Mouse (Mus musculus): Measurements from ENCODE around the gene Nutf2. TPM values are rescaled to one million over a fixed set of nuclear protein-coding genes. Genes with fewer than 3 reads are reported as not detected.

Nutf2 gene
- total RNA-seq, 2 experiments from 2014 or later: 29.4 to 32.8 TPM

DNA sequence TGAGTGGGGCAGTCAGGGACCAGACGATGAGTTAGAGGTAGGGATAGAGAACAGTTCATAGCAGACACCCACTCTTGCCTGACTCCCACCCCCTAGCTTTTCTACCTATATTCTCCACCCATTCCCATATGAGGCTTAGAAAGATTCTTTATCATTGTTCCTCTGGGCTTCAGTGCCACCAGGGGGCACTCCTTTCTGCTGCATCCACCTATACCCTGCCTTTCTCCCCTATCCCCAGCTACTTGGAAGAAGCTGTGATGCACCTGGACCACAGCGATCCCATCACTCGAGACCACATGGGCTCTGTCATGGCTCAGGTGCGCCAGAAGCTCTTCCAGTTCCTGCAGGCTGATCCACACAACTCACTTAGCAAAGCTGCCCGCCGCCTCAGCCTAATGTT is 32.1 kb downstream of the Nutf2 start:
- Histone ChIP-seq H3K4me3 (no peak overlapping the region), H3K27ac (no peak overlapping the region)
- intact Hi-C loops (cut with DNase I): loop anchor here (2.0 kb wide), 1 partner anchor 38 kb away; no protein-coding TSS in a partner anchor
- TF ChIP-seq CTCF (IDR thresholded peaks at IDR 0.05): peak; percentile 68
- peak in 1 of 2 experiments; percentile 46 for DNase-seq (ENCODE audit: extremely low spot score in 1 of 2, low spot score in 2 of 2)

DNA sequence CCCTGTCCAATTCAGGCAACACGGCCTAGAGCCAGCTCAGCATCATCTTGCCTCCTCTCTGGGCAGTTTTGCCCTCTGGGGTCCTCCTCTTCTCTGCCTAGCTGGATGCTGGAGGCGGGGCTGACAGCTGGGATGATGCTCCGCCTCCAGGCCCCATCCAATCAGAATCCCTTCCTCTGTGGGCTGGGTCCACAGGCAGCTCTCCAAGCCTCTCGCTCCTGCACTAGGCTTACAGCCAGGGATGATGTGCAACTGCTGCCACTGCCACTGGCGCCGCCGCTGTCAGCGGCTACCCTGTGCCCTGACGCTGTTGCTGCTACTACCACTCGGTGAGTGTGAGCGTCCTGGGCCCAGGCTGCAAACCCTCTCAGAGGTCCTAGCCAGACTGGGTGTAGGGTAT is 33.0 kb downstream of the Nutf2 start, which contains the start of gene Nrn1l:
Nrn1l (plus strand) TSS at position 229 of the 400 bp plus-strand sequence.
- H3K4me3 ChIP-seq: peak within 1 kb of the TSS; percentile 22; the same call in 1 of the 2 replicates
- intact Hi-C loops (cut with DNase I): loop anchor here (2.0 kb wide), 1 partner anchor 37 kb away; no protein-coding TSS in a partner anchor
- TF ChIP-seq CTCF (IDR thresholded peaks at IDR 0.05): no peak; the same call in 1 of the 2 replicates
- DNase-seq (ENCODE audit: extremely low spot score in 1 of 2, low spot score in 2 of 2): peak; percentile 70 to 84
- H3K27ac ChIP-seq: peak within 1 kb of the TSS; percentile 47

DNA sequence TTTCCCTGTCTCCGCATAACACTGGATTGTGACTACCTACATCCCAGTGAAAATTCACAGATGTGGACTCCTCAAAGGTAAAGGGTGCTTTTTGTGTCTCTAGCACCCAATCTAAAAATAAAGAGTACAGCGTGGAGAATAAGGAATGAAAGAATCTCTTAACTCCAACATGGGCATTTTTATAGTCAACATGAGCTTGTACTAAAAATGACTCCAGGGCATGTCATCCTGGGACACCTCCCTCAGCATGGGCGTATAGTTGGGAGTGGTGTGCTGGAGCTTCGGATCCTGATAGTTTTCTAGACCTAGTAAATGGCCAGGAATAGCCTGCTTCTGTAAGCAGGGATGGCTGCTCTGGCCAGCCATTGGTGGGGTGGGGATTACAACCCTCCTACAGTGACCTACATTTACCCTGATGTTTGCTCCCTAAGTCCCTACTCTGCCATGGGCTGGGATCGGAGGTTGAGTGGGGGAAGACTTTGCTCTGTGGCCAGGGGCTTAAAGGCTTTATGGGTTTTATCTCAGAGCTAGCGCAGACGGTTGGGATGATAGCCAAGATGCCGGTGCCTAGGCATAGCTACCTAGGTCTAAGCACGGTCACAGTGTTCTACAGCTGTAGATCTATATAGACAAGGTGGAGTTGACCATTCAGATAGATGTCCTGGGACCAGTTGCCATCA is 37.6 kb downstream of the Nutf2 start:
- H3K27ac ChIP-seq: no peak overlapping the region
- no peak overlapping the region for H3K4me3 ChIP-seq
- no peak for DNase-seq (ENCODE audit: extremely low spot score in 1 of 2, low spot score in 2 of 2)
- TF ChIP-seq CTCF (IDR thresholded peaks at IDR 0.05): no peak
- intact Hi-C loops (cut with DNase I): no loop called here

DNA sequence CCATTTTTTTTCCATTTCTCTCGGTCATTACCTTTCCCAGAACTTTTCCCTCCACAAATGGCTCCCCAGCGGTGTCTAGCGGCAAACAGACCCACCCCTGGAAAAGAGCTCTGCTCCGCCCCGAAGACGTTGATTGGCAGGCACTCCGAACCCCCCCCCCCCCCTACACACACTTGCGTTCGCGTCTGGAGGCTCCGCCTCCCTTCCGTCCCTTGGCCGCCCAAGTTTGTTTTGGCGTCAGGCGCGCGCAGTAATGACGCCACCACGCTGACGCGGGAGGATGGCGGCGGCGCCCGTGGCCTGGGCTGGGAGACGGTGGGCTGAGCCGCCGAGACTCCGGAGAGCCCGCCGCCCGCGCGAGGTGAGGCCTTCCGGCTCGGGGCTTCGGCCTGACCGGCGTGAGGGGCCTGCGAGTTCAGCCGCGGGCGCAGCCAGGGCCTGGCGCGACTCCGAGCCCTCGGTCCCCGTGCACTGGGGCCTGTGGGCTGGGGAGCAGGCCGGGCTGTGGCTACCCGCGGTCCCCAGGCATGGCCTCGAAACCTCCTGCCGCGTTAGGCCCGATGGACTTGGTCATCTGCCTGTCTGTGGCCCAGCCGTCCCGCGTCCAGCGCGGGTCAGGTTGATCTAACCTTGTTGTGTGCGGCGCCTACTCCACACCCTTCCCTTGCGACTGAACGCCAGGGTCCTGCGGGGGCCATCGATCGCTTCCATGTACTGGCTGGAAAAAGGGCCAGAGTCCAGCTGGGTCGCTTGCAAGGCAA is 40.0 kb downstream of the Nutf2 start, which contains the start of gene Pskh1:
Pskh1 (plus strand) TSS at position 262 of the 761 bp plus-strand sequence.
- Histone ChIP-seq H3K4me3 (peak within 1 kb of the TSS; percentile 98), H3K27ac (peak within 1 kb of the TSS; percentile 97)
- intact Hi-C loops (cut with DNase I): loop anchor here (2.0 kb wide), 1 partner anchor 110 kb away; the partner anchor contains the start of gene Ddx28
- no peak for TF ChIP-seq CTCF (IDR thresholded peaks at IDR 0.05)
- peak; percentile 92 to 96 for DNase-seq (ENCODE audit: extremely low spot score in 1 of 2, low spot score in 2 of 2)

DNA sequence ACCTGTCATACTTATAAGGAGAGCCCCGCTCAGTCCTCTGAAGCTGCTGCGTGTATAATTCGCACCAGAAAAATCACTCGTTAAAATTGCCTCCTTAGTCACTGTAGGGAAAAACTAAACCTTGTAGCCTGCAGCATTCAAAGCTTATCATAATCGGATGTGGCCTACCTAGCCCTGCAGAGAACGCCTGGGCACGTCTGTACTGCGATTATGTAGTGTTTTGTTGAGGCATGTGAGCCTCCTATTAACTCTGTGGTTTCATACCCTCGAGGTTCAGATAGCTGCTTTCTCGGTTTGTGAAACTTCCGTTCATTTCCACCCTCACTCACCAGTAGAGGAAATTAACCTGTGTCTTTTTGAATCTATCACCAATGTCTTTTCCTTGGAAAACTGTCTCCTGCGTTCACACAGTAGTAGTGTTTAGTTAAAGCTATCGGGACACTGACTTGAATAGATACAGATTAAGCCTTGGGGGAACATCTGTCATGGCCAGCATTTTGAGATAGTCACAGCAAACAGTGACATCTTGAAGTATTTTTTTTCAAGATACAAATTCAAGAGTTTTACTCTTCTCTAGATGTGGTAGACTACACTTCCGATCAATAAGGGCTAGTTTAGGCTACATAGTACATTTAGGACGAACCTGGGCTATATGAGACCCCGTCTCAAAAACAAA is 40.7 kb downstream of the Nutf2 start:
- no peak for TF ChIP-seq CTCF (IDR thresholded peaks at IDR 0.05)
- peak overlapping the region; percentile 98 for H3K4me3 ChIP-seq
- intact Hi-C loops (cut with DNase I): loop anchor here (2.0 kb wide), 1 partner anchor 110 kb away; the partner anchor contains the start of gene Ddx28
- peak overlapping the region; percentile 97 for H3K27ac ChIP-seq
- no peak for DNase-seq (ENCODE audit: extremely low spot score in 1 of 2, low spot score in 2 of 2)

DNA sequence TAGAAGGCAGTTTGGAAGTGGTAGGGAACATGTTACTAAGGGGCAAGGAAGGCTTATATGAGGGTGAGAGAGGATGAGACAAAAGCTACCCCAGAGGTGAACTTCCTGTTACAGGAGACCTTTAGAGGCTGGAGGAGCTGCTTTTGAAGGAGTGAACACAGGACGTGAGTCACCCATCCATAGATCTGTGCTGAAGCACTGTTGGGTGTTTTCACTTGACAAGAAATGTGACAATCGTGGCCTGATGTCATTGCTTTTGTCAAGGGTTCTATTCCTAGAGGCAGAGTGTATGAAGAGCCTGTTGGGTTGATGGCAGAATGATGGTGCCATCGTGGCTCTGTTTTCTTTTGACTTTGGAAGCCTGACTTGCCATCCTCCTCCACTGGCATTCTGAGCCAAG is 59.0 kb downstream of the Nutf2 start:
- Histone ChIP-seq H3K27ac (peak overlapping the region; percentile 38; the same call in 1 of the 2 replicates), H3K4me3 (no peak overlapping the region)
- peak in 1 of 2 experiments; percentile 20 for DNase-seq (ENCODE audit: extremely low spot score in 1 of 2, low spot score in 2 of 2)
- TF ChIP-seq CTCF (IDR thresholded peaks at IDR 0.05): no peak
- intact Hi-C loops (cut with DNase I): no loop called here

DNA sequence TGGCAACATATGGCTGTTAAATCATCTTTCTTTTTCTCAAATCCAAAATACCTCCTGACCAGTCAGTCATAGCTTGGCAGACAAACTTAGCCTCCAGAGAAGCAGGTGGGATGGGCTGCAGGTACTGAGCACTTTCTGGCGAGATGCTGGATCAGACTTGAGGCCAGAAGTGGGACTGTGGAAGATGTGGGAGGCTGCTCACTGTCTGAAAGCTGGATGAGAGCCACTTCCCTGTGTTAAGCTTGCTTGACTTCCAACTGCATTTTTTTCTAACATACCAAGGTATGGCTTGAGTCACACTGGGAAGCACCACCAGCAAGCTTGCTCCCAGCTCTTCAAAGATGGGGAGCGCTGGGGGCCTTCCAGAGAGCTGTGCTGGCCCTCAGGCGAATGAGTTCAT is 64.7 kb downstream of the Nutf2 start:
- H3K27ac ChIP-seq: peak overlapping the region; percentile 80

More for the DNA sequence above, 64.7 kb downstream of the Nutf2 start:
- no peak overlapping the region for H3K4me3 ChIP-seq
- TF ChIP-seq CTCF (IDR thresholded peaks at IDR 0.05): no peak
- intact Hi-C loops (cut with DNase I): no loop called here
- no peak for DNase-seq (ENCODE audit: extremely low spot score in 1 of 2, low spot score in 2 of 2)

Other genes with a start within 250 kb of the Nutf2 start
- 10 to 100 TPM; 67.4 to 70.2 TPM for gene Ctcf, start 224.0 kb upstream of the Nutf2 start, total RNA-seq (2021)
- not detected for gene Agrp, start 223.2 kb upstream of the Nutf2 start, total RNA-seq (2021)
- 10 to 100 TPM; 60.4 to 65.0 TPM for gene Carmil2, start 174.3 kb upstream of the Nutf2 start, total RNA-seq (2021)
- 10 to 100 TPM; 51.7 to 56.6 TPM for gene Acd, start 159.5 kb upstream of the Nutf2 start, total RNA-seq (2021)
- 10 to 100 TPM; 43.0 to 47.2 TPM for gene Pard6a, start 159.4 kb upstream of the Nutf2 start, total RNA-seq (2021)
- gene 4933405L10Rik, start 152.9 kb upstream of the Nutf2 start, total RNA-seq (2021): under 1 TPM in 1 of 2 experiments, not detected in 1; 0.29 TPM
- 10 to 100 TPM in 1 of 2 experiments, 1 to 10 TPM in 1; 9.6 to 10.6 TPM for gene Enkd1, start 152.4 kb upstream of the Nutf2 start, total RNA-seq (2021)
- 10 to 100 TPM; 21.0 to 26.0 TPM for gene Gfod2, start 101.9 kb upstream of the Nutf2 start, total RNA-seq (2021)
- 10 to 100 TPM; 23.7 to 25.2 TPM for gene Ranbp10, start 33.2 kb upstream of the Nutf2 start, total RNA-seq (2021)
- under 1 TPM in 1 of 2 experiments, not detected in 1; 0.44 TPM for gene Tsnaxip1, start 32.8 kb upstream of the Nutf2 start, total RNA-seq (2021)
- gene Cenpt, start 7.3 kb upstream of the Nutf2 start, total RNA-seq (2021): 10 to 100 TPM; 16.8 to 17.6 TPM
- gene Thap11, start 5.4 kb upstream of the Nutf2 start, total RNA-seq (2021): 10 to 100 TPM; 38.1 to 41.0 TPM
- 10 to 100 TPM; 64.4 to 68.5 TPM for gene Edc4, start 20.3 kb downstream of the Nutf2 start, total RNA-seq (2021)
- gene Nrn1l, start 33.0 kb downstream of the Nutf2 start, total RNA-seq (2021): 1 to 10 TPM; 3.5 to 3.7 TPM
- gene Pskh1, start 39.9 kb downstream of the Nutf2 start, total RNA-seq (2021): 1 to 10 TPM; 6.6 to 8.7 TPM
- gene Ctrl, start 73.3 kb downstream of the Nutf2 start, total RNA-seq (2021): 1 to 10 TPM; 1.5 to 2.6 TPM
- gene Psmb10, start 77.9 kb downstream of the Nutf2 start, total RNA-seq (2021): 10 to 100 TPM; 90.3 to 91.9 TPM
- gene Lcat, start 82.8 kb downstream of the Nutf2 start, total RNA-seq (2021): 10 to 100 TPM; 25.3 to 25.8 TPM
- 10 to 100 TPM; 18.2 to 19.8 TPM for gene Slc12a4, start 105.5 kb downstream of the Nutf2 start, total RNA-seq (2021)
- not detected for gene Dpep3, start 118.8 kb downstream of the Nutf2 start, total RNA-seq (2021)
- 10 to 100 TPM; 19.7 to 21.9 TPM for gene Dus2, start 130.8 kb downstream of the Nutf2 start, total RNA-seq (2021)
- not detected for gene Dpep2nb, start 145.4 kb downstream of the Nutf2 start, total RNA-seq (2021)
- 10 to 100 TPM; 14.1 to 14.9 TPM for gene Ddx28, start 151.3 kb downstream of the Nutf2 start, total RNA-seq (2021)
- 10 to 100 TPM; 12.1 to 13.4 TPM for gene Nfatc3, start 198.3 kb downstream of the Nutf2 start, total RNA-seq (2021)

All from left cerebral cortex, adult 2 months (tissue).